Mouse (Mus musculus) brain, adult 2 months (tissue): Measurements from ENCODE around the gene Rassf5.

ENCODE experiments used
- DNase-seq: peaks from one replicate; pipeline ENCODE4 v3.0.0; 2011; ENCODE audit warnings: low read depth, low spot score

Rassf5 gene

GRCm38 (mm10) chr1:131209971-131210426 lies 35.1 kb downstream of the Rassf5 start:
- DNase-seq: peak; percentile 74

- no peak for DNase-seq
Measured at GRCm38 (mm10) chr1:131208800-131209199, 36.3 kb downstream of the Rassf5 start.

GRCm38 (mm10) chr1:131208081-131208480 lies 37.0 kb downstream of the Rassf5 start:
- DNase-seq: no peak

- peak; percentile 54 for DNase-seq
Measured at GRCm38 (mm10) chr1:131207531-131207930, 37.5 kb downstream of the Rassf5 start.

- DNase-seq: no peak
Measured at GRCm38 (mm10) chr1:131206342-131206741, 38.7 kb downstream of the Rassf5 start.

GRCm38 (mm10) chr1:131204461-131204860 lies 40.6 kb downstream of the Rassf5 start:
- no peak for DNase-seq

GRCm38 (mm10) chr1:131201391-131201790 lies 43.7 kb downstream of the Rassf5 start:
- no peak for DNase-seq

- peak; percentile 29 for DNase-seq
Measured at GRCm38 (mm10) chr1:131200588-131200987, 44.5 kb downstream of the Rassf5 start.

- DNase-seq: peak; percentile 59
Measured at GRCm38 (mm10) chr1:131199976-131200375, 45.1 kb downstream of the Rassf5 start.

GRCm38 (mm10) chr1:131199118-131199821 lies 45.8 kb downstream of the Rassf5 start:
- DNase-seq: peak; percentile 71

- no peak for DNase-seq
Measured at GRCm38 (mm10) chr1:131198417-131198960, 46.6 kb downstream of the Rassf5 start.

- DNase-seq: peak; percentile 33
Measured at GRCm38 (mm10) chr1:131196107-131196506, 49.0 kb downstream of the Rassf5 start.

GRCm38 (mm10) chr1:131195653-131196052 lies 49.4 kb downstream of the Rassf5 start:
- DNase-seq: no peak

- DNase-seq: no peak
Measured at GRCm38 (mm10) chr1:131193746-131194145, 51.3 kb downstream of the Rassf5 start.

- no peak for DNase-seq
Measured at GRCm38 (mm10) chr1:131188655-131189054, 56.4 kb downstream of the Rassf5 start.

GRCm38 (mm10) chr1:131187856-131188255 lies 57.2 kb downstream of the Rassf5 start:
- no peak for DNase-seq

- no peak for DNase-seq
Measured at GRCm38 (mm10) chr1:131186995-131187394, 58.1 kb downstream of the Rassf5 start.

- peak; percentile 81 for DNase-seq
Measured at GRCm38 (mm10) chr1:131185821-131186506, 59.1 kb downstream of the Rassf5 start.

GRCm38 (mm10) chr1:131184956-131185660 lies 60.0 kb downstream of the Rassf5 start:
- DNase-seq: peak; percentile 22

GRCm38 (mm10) chr1:131184253-131184955 lies 60.7 kb downstream of the Rassf5 start:
- peak; percentile 81 for DNase-seq

GRCm38 (mm10) chr1:131183201-131183600 lies 61.9 kb downstream of the Rassf5 start:
- no peak for DNase-seq
